Mouse (Mus musculus) spleen, adult 12 weeks (tissue): Measurements from ENCODE around the gene Arrb2.
A peak's percentile ranks its signal among the peaks of the same experiment; 100 is the strongest.
"Not testable (repeated sequence)": the region's sequence is repeated elsewhere in the genome, so short reads cannot be mapped to it uniquely, and the experiment has no call there.

Experiments
- DNase-seq: peaks from one replicate; pipeline ENCODE4 v3.0.0; 2022; ENCODE audit warnings: low spot score

Arrb2 gene

DNA sequence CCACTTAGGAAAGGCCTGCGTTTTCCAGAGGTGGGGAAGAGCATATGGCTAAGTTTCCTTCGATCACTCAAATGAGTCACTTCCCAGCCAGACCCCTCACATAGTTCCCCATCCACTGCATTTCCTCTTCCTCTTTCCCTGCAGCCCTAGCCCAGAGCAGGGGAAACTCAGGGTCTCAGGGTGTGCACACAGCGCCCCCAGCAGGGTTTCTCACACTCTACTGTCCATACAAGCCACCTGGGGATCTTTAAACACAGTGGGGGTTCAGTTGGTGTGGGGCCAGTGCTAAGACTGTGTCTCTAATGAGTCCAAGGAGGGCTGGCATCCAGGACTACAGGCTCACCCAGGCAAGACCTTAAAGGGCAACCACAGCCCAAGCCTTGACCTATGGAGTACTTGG, 14.3 kb downstream of the Arrb2 start:
- no peak for DNase-seq

DNA sequence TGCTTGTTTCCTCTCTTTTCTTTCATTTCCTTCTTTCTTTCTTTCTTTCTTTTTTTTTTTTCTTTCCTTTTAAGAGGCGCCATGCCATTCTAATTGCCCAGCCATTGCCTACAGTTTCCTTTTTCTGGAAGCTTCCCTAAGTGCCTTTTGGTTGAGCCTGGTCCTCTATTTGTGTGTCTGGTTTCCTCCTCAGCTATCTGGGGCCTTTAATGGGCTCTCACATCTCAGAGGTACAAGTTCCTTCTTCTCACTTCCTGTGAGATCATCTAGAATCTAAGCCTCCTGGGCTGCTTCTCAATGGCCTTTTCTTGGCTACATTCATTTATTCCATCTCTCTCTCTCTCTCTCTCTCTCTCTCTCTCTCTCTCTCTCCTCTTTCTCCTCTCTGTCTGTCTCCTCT, 14.9 kb downstream of the Arrb2 start:
- DNase-seq, result no peak

DNA sequence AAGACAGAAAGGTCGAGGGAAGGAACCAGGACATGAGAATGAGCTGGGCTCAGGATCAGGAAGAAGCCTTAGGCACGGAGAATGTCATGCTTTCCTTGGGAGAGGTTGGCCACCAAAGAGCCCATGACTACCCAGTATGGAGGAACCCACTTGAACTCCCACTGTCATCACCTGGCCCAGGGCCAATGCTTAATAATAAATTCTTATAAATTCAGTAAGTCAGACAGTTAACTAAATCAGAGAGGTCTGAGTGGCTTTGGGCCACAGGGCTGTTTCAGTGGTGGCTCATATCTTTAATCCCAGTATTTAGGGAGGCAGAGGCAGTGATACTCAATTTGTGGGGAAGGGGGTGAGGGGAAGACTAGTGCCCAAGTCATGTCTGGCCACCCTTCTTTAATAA, 18.5 kb downstream of the Arrb2 start:
- DNase-seq, result no peak

DNA sequence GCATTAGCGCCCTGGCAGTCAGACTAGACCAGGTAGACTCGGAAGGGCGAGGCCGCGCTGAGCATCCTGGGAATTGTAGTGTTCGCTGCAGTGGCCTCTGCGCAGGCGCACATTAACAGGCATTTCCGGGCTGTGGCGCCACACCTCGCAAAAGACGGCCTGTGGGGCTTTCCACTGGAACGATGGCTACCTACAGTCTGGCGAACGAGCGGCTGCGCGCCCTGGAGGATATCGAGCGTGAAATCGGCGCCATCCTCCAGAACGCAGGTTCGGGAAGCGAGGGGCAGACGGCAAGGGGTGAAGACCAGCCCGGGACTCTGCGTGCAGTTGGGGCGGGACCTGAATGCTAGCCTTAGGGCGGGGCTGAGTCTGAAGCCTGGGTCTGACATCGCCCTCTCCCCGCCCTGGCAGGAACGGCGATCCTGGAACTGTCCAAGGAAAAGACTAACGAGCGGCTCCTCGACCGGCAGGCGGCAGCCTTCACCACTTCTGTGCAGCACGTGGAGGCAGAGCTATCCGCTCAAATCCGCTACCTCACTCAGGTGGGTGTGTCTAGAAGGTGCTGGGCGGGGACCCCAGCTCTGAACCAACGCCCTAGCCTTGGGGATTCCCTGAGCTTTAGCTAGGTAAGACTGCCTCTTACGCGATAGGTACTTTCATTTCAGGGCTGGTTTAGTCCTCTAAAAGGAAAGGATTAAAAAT, 19.5 kb downstream of the Arrb2 start, which contains the start of gene Med11:
TSS of gene Med11 (plus strand) at position 123 of the 702 bp plus-strand sequence.
- peak; percentile 93 for DNase-seq

GRCm38 (mm10) chr11:70453261-70454044, 21.0 kb downstream of the Arrb2 start:
- DNase-seq, result peak; percentile 14

DNA sequence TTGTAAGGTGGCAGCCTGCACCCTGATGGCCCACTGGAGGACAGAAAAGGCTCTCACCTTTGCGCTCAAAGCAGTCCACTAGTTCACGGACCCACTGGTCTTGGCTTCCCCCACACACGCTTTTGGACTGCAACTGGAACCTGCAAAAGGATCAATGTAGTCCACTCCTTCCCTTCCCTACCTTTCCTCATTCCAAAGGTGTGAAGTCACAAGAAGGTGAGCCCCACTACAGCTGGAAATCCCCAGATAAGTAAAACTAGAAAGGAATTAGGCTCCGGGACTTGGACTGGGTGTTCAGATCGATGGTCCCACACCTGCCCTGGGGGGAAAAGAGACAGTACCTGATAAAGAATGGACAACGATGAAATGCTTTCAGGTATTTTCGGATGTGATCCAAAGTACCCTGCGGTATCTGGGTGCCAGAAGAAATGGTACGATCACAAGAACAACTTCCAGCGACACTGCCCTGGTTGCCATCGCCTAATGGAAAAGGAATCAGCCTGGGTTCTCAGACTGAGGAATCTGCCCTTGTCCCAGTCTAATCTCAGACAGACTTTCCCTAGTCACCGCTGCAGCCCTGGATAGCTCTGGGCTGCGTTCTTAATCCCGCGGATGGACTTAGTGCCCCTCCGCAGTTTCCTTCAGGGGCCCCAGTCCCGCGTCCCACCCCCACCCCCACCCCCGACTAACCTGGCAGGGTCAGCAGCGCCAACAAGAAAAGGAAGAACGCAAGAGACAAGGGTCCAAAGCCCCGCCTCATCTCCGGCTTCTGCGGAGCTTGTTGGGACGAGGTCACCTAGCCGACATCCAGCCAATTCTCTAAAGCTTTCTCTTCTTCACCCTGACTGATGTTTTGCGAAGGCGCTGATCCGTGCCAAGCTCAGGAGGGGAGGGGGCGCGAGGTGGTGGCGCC, 26.5 kb downstream of the Arrb2 start, which contains the start of gene Zmynd15:
TSS of gene Zmynd15 (plus strand) at position 746 of the 913 bp plus-strand sequence.
- DNase-seq, result no peak

GRCm38 (mm10) chr11:70459601-70460101, 27.2 kb downstream of the Arrb2 start, which contains the start of gene Cxcl16:
Cxcl16 (minus strand) TSS chr11:70459984.
- no peak for DNase-seq

GRCm38 (mm10) chr11:70463970-70464369, 31.5 kb downstream of the Arrb2 start:
- DNase-seq, result no peak

GRCm38 (mm10) chr11:70465211-70465610, 32.8 kb downstream of the Arrb2 start:
- no peak for DNase-seq

GRCm38 (mm10) chr11:70465824-70466223, 33.4 kb downstream of the Arrb2 start:
- no peak for DNase-seq

GRCm38 (mm10) chr11:70467902-70468619, 35.6 kb downstream of the Arrb2 start:
- DNase-seq, result no peak

GRCm38 (mm10) chr11:70469764-70470163, 37.3 kb downstream of the Arrb2 start:
- no peak for DNase-seq

- DNase-seq, result no peak
These were observed 40.3 kb downstream of the Arrb2 start for GRCm38 (mm10) chr11:70472716-70473115.

DNA sequence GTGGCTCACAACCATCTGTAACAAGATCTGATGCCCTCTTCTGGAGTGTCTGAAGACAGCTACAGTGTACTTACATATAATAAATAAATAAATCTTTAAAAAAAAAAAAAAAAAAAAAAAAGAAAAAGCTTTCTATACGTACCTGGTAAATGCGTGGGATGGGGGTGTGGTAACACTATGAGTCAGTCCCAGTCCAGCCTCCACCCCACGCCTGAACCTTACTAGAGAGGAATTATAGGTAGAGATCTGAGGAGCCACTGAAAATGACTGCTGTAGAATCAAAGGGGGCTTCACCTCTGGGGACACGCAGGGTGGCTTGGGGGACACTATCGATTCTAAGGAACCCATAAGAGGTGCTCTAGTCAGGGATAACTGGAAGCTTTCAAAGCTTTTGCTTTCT, 40.9 kb downstream of the Arrb2 start:
- not testable (repeated sequence) for DNase-seq

GRCm38 (mm10) chr11:70474872-70475534, 42.6 kb downstream of the Arrb2 start:
- no peak for DNase-seq

- no peak for DNase-seq
These were observed 53.1 kb downstream of the Arrb2 start for GRCm38 (mm10) chr11:70485498-70485897.

GRCm38 (mm10) chr11:70487816-70488215, 55.4 kb downstream of the Arrb2 start:
- DNase-seq, result no peak

DNA sequence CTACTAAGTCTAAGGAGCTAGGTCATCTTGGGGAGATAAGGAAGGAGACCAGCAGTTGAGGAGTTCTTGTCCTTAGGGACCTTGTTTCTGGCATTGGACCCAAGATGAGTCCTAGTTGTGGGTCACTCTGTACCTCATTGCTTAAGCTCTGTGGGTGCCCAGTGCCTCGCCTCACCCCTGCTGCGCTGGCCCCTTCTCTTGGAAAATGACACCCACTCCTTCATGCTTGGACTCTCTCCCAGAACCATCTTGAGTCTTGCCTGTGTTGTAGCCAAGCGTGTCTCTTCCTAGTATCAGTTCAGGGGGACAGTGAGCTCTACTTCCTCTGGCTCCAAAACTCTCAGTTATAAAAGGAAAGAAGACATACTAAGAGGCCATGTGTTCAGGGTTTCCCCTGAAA, 56.7 kb downstream of the Arrb2 start:
- DNase-seq, result no peak

DNA sequence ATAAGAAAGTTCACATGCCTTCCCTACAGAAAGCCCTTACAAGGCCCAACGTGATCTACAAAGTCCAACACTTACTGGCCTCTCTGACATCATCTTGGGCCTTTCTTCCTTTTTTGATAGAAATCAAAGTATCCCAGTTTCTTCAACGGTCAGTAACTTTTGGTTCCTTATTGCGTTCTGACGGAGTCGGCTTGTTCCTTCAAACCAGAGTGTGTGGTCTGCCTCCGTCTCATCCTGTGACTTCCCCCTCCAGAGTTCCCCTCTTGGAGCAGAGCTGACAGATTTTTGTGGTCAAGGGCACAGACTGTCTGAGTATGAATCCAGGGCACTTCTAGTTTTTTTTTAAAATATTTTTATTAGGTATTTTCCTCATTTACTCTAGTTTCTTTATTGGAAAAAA, 57.2 kb downstream of the Arrb2 start:
- no peak for DNase-seq
